Mouse (Mus musculus) neural tube, embryonic 13.5 days (tissue): ENCODE measurements around the gene Sorcs1. TPM values are rescaled to one million over a fixed set of nuclear protein-coding genes. Genes with fewer than 3 reads are reported as not detected.

Source experiments
- ATAC-seq: fragments of 200-750 bp; cut with Nextera tagmentation; 2 replicates; pipeline ENCODE4 v1.8.0; 2017; ENCODE audit warnings: low read depth, mild to moderate bottlenecking, moderate TSS enrichment, moderate library complexity
- H3K27ac ChIP-seq: fragments of 300-500 bp; sonication (generic); replicated peaks from 2 replicates; pipeline ENCODE4 v1.5.1; 2015; ENCODE audit warnings: moderate library complexity, mild to moderate bottlenecking, inconsistent platforms
- H3K27me3 ChIP-seq: fragments of 300-500 bp; sonication (generic); 2 replicates; pipeline ENCODE4 v1.6.1; 2015; ENCODE audit warnings: mild to moderate bottlenecking, inconsistent platforms
- H3K36me3 ChIP-seq: fragments of 300-500 bp; sonication (generic); 2 replicates; pipeline ENCODE4 v1.6.1; 2015; ENCODE audit warnings: mild to moderate bottlenecking, inconsistent platforms
- H3K4me1 ChIP-seq: fragments of 300-500 bp; sonication (generic); replicated peaks from 2 replicates; pipeline ENCODE4 v1.6.1; 2015; ENCODE audit warnings: inconsistent platforms
- H3K4me2 ChIP-seq: fragments of 300-500 bp; sonication (generic); 2 replicates; pipeline ENCODE4 v1.6.1; 2015; ENCODE audit warnings: inconsistent platforms, mild to moderate bottlenecking, moderate library complexity
- H3K4me3 ChIP-seq: fragments of 300-500 bp; sonication (generic); 2 replicates; pipeline ENCODE4 v1.5.1; 2015; ENCODE audit warnings: mild to moderate bottlenecking, inconsistent platforms
- H3K9ac ChIP-seq: fragments of 300-500 bp; sonication (generic); 2 replicates; pipeline ENCODE4 v1.6.1; 2015; ENCODE audit warnings: moderate library complexity, mild to moderate bottlenecking, inconsistent platforms
- H3K9me3 ChIP-seq: fragments of 300-500 bp; sonication (generic); 2 replicates; pipeline ENCODE4 v1.6.1; 2016; ENCODE audit warnings: inconsistent platforms
- WGBS: fragments of 180-500 bp; shearing (Covaris S2); methylation state at CpG from one replicate; pipeline ENCODE4 v1.1.7; 2015; 5-methylcytosine and 5-hydroxymethylcytosine counted together
- polyA plus RNA-seq: library from polyadenylated mRNA; unstranded; fragments of >200 nt; fragmentation: Nextera tagmentation; extraction: Ambion mirVana; gene quantifications from 2 replicates; pipeline ENCODE4 v1.2.1, GENCODE M21; 2015

Sorcs1 gene
- 11.3 and 11.9 TPM in 2 replicates for polyA plus RNA-seq

DNA sequence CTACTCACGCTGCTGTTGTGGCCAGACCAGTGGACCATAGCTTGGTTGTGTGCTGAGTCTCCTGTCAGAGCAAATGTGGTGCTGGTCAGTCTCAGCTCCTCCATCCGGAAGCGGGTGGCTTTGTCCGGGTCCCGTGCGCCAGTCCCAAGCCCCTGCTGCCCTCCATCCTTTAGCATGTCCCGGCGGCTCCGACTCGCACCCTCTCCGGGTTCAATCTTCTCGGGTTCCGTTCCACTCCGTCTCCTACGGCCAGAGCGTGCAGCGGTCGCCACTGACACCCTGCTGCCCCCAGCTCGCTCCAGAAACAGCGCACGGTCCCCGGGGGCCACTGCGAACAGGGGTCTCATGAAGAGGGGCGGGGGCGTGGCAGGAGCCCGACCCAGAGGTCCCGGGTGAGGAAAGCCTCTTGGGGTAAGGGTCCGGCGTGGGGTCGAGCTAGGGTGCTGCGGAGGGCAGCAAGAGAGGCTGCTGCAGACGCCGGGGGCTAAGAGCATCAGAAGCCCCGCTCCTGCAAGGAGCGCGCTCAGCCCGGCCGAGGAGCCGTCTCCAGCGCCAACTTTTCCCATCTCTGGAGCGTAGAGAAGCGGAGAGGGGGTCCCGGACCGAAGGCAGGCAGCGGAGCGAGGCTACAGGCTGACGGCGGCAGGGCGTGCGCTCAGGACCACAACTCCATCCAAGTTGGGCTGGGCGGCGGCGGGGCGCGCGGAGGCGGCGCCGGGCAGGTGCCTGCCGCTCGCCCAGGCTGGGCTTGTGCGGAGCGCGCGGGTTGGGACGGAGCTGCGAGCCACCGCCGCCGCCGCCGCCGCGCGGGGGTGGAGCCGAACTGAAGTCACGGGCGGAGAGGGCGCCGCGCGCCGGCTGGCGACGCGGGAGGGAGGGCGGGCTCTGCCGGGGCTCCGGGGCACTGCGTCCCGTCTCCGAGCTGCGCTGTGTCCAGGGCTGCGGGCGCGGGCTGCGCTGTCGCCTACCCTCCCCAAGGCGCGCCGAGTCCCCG, at the start of gene Sorcs1:
TSS of gene Sorcs1 (minus strand) at position 744 of the 994 bp plus-strand sequence.
- peak within 1 kb of the TSS; percentile 99 for H3K4me2 ChIP-seq
- H3K9ac ChIP-seq: peak within 1 kb of the TSS; percentile 82
- H3K4me1 ChIP-seq: peaks cover 26% of the 10 kb centered on the region; the same call in 1 of the 2 replicates
- H3K27me3 ChIP-seq: peaks cover 17% of the 10 kb centered on the region
- H3K9me3 ChIP-seq: no peaks in the 10 kb centered on the region
- WGBS: under 1% methylated on average over 88 of the region's 102 CpGs
- peak within 1 kb of the TSS; percentile 77 for H3K27ac ChIP-seq
- H3K4me3 ChIP-seq: peak within 1 kb of the TSS; percentile 87
- peak; percentile 95 for ATAC-seq
- H3K36me3 ChIP-seq: no peaks in the 10 kb centered on the region

DNA sequence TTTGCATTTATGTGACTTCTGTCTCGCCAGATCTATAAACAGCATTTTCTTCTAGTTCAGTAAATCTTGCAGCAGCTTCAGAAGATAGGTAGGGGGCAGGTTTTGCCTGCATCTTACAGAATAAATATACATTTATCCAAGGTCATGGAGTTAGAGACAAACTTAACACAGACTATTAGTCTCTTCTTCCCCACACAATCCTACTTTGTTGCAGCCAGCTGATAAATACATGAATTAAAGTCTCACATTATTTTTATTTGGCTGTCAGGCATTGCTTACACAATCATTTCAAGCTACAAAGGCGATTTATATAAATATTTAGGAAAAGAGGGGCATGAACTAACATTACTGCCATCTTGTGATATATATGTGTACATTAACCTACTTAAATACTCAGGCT, 4.8 kb upstream of the Sorcs1 start:
- Histone ChIP-seq H3K4me3 (no peak overlapping the region), H3K4me2 (no peak overlapping the region), H3K36me3 (no peaks in the 10 kb centered on the region), H3K4me1 (peaks cover 9% of the 10 kb centered on the region; the same call in 1 of the 2 replicates), H3K27ac (no peak overlapping the region), H3K9me3 (no peaks in the 10 kb centered on the region), H3K9ac (no peak overlapping the region), H3K27me3 (0 out of 2 replicates have a peak, but pooled peaks cover 4% of the 10 kb centered on the region)
- ATAC-seq: no peak
- WGBS: 75% methylated on average over 2 of the region's 2 CpGs

DNA sequence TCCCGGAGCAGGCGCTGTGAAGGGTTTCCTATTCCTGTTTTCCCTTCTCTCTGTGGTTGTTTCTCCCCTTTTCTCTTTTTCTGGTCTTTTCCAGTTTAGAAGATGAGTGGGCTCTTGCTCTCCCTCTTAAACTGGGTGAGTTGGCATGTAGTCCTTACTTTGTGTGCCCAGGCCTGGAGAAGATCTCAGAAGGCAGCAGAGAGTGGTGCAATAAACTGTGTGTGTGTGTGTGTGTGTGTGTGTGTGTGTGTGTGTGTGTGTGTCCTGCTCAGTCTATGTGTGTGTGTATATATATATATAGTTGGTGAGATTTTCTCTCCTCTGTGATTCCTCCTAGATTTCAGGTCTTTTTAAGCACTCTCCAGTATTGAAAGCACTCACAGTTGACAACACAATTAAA, 500 bp upstream of the Sorcs1 start:
- peak overlapping the region; percentile 99 for H3K4me2 ChIP-seq
- WGBS: 0% methylated on average over 2 of the region's 2 CpGs

DNA sequence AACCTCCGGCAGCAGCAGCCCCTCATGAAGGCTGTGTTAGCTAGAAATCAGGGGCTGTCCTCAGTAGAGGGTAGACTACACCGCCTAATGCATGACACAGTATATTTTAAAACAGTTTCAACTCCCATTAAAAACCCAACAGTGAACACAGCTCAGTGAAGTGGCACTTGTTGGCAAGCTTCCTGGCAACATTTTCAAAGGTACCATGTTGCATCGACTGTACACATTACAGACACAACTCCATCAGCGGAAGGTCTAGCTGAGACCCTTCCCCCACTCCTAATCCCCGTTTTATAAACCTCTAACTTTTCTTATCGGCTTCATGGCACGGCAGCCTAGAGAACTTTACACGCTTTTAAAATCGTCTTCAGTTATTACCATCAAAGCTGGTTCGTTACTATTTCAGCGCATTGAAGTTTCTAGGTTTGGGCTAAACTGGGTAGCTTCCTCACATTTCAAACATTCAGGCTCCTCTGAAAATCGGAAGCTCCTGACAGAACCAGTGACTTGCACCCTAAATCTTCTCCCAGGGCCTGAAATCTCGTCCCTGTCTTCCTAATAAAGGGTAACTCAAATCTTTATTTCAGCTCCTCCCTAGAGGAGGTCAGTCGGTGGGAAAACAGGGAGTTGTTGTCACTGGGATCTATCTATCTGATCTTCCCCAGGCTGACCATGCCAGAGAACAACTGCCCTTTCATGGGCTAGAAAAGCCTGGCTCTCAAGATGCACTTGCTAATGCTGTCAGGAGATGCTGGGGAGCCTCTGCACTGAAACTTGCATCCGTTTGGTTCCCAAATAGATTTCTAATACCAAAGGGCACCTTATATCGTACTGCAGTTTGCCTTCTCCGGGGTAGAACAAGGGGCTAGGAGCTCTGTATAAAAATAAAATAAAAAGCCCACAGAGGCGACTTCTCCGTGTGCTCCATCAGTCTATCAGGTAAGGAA, 1.6 kb downstream of the Sorcs1 start:
- ATAC-seq: no peak
- 0 out of 2 replicates have a peak overlapping the region, but pooled peaks have one; percentile 77 for H3K27ac ChIP-seq

More for the DNA sequence above, 500 bp upstream of the Sorcs1 start:
- Histone ChIP-seq H3K27me3 (peaks cover 17% of the 10 kb centered on the region), H3K36me3 (no peaks in the 10 kb centered on the region), H3K4me1 (peaks cover 26% of the 10 kb centered on the region; the same call in 1 of the 2 replicates), H3K27ac (peak overlapping the region; percentile 77), H3K9ac (peak overlapping the region; percentile 82), H3K9me3 (no peaks in the 10 kb centered on the region), H3K4me3 (peak overlapping the region; percentile 87)
- peak; percentile 59 for ATAC-seq

DNA sequence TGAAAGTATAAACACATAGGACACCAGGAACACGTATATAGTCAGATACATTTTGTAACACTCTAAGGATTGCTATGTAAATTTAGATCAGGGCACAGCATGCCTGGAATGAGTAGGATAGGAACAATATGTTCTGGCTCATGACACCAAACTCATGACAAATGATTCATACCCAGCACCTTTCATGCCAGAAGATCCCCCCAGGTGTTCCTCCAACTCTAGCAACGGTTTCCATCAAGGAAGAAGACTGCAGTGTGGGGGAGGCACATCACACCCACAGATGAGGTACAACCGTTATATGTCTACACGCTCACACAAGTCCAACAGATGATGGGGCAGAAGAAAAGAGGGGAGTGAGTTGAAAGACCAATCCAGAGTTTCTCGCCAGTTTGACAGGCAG, 3.5 kb downstream of the Sorcs1 start:
- WGBS: 85% methylated on average over 5 of the region's 5 CpGs
- Histone ChIP-seq H3K9me3 (no peaks in the 10 kb centered on the region), H3K27ac (no peak overlapping the region), H3K9ac (no peak overlapping the region), H3K4me3 (no peak overlapping the region), H3K36me3 (no peaks in the 10 kb centered on the region), H3K4me2 (peak overlapping the region; percentile 99), H3K27me3 (peaks cover 13% of the 10 kb centered on the region), H3K4me1 (peaks cover 26% of the 10 kb centered on the region; the same call in 1 of the 2 replicates)
- no peak for ATAC-seq

More for the DNA sequence above, 1.6 kb downstream of the Sorcs1 start:
- peaks cover 17% of the 10 kb centered on the region for H3K27me3 ChIP-seq
- H3K4me1 ChIP-seq: peaks cover 26% of the 10 kb centered on the region; the same call in 1 of the 2 replicates
- H3K36me3 ChIP-seq: no peaks in the 10 kb centered on the region
- WGBS: 38% methylated on average over 19 of the region's 19 CpGs
- peak overlapping the region; percentile 82 for H3K9ac ChIP-seq
- H3K9me3 ChIP-seq: no peaks in the 10 kb centered on the region
- H3K4me3 ChIP-seq: peak overlapping the region; percentile 87
- peak overlapping the region; percentile 99 for H3K4me2 ChIP-seq

DNA sequence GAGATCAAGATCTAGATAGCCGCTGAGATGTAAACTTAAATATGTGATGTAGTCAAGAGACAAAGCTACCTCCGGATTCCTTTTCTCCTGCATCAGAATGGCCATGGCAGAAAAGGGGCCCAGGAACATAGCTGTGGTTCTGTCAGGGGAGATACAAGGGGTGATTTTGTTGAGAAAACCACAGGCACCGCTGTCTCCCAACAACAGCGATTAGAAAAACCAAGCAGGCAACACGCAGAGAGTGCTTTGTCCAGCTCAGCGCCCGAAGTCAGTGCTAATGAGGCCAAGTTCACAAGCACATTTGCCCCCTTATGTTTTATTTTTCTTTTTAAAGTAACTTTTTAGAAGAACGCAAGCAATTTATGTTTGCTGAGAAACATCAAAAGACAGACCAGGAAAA, 10.9 kb downstream of the Sorcs1 start:
- no peaks in the 10 kb centered on the region for H3K27me3 ChIP-seq
- no peak overlapping the region for H3K4me2 ChIP-seq
- H3K9ac ChIP-seq: no peak overlapping the region
- H3K9me3 ChIP-seq: no peaks in the 10 kb centered on the region
- 55% methylated on average over 8 of the region's 8 CpGs for WGBS
- no peaks in the 10 kb centered on the region for H3K4me1 ChIP-seq
- H3K36me3 ChIP-seq: no peaks in the 10 kb centered on the region
- H3K4me3 ChIP-seq: no peak overlapping the region
- H3K27ac ChIP-seq: no peak overlapping the region
- no peak for ATAC-seq

DNA sequence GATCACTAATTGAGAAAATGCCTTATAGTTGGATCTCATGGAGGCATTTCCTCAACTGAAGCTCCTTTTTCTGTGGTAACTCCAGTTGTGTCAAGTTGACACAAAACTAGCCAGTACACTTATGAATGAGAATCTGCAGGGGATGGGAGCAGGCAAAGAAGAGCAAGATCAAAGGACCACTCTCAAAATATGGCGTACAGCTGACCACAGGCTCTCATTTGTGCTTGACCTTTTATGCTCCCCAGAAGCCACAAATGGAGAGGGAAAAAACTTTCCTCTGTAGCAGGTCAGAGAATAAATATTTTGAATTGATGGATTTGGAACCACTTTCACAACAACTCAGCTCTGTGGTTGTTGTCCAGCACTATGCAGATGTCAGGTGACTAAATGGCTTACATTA, 14.1 kb downstream of the Sorcs1 start:
- no peak overlapping the region for H3K27ac ChIP-seq
- 59% methylated on average over 1 of the region's 1 CpGs for WGBS

DNA sequence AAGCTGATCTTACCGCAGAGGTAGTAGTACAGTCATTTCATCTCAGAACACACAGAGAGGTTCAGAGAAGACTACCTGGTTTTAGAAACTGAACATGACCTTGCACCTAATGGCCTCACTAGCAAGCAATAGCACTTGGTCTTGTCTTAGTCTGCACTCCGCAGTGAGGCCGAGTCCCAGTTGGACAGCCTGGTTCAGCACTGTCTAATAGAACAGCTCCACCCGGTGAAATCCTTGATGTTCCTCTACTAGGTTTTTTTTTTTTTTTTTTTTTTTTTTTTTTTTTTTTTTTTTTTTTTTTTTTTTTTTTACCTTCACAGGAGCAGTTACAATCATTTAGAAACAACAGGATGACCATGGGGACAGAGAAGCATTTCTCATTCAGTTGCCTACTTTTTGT, 19.3 kb downstream of the Sorcs1 start:
- Histone ChIP-seq H3K9me3 (no peaks in the 10 kb centered on the region), H3K4me3 (no peak overlapping the region), H3K27me3 (no peaks in the 10 kb centered on the region), H3K36me3 (no peaks in the 10 kb centered on the region), H3K27ac (no peak overlapping the region), H3K9ac (no peak overlapping the region), H3K4me1 (no peaks in the 10 kb centered on the region), H3K4me2 (no peak overlapping the region)
- 86% methylated on average over 4 of the region's 4 CpGs for WGBS
- no peak for ATAC-seq

More for the DNA sequence above, 14.1 kb downstream of the Sorcs1 start:
- Histone ChIP-seq H3K9ac (no peak overlapping the region), H3K4me1 (no peaks in the 10 kb centered on the region), H3K9me3 (no peaks in the 10 kb centered on the region), H3K36me3 (no peaks in the 10 kb centered on the region), H3K4me3 (no peak overlapping the region), H3K27me3 (no peaks in the 10 kb centered on the region), H3K4me2 (no peak overlapping the region)
- ATAC-seq: no peak

DNA sequence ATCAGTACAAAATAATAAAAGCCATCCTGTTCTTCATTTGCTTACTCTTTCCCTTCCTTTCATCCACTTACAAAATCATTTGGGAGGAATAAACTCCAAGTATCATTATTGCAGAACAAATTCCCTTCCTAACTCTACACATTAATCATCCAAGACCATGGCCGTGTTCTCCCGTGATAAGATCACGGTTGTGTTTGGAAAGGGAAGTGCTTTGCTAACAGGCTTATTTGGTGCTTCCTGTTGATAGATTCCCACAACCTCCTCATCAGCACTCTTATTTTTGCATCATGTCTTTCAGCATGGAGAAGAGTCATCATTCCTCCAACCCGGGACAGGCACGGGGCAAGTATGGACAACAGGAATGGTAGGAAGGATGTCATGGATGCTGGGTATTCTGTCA, 25.7 kb downstream of the Sorcs1 start:
- H3K4me2 ChIP-seq: no peak overlapping the region
- H3K36me3 ChIP-seq: no peaks in the 10 kb centered on the region
- ATAC-seq: no peak
- H3K27me3 ChIP-seq: no peaks in the 10 kb centered on the region
- 82% methylated on average over 5 of the region's 5 CpGs for WGBS
- H3K4me1 ChIP-seq: 0 out of 2 replicates have a peak, but pooled peaks cover 3% of the 10 kb centered on the region
- no peak overlapping the region for H3K9ac ChIP-seq
- no peak overlapping the region for H3K4me3 ChIP-seq
- H3K9me3 ChIP-seq: no peaks in the 10 kb centered on the region
- H3K27ac ChIP-seq: no peak overlapping the region

DNA sequence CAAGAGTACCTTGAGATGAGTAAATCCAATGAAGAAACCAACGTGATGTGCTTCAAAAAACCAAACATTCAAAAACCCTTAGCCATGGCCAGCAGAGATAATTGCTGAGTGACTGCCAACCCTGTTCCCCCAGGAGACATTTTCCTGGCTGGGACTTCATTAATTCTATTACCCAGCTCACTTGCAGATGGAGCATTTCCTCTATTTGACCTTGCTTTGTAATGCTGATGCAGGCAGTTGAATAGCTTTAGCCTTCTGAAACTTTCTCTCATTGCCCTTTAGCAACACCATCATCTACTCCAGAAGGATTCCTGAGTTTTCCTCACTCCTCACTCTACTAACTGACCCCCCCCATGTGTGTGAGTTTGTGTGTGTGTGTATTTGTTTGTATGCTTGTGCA, 34.6 kb downstream of the Sorcs1 start:
- no peak overlapping the region for H3K27ac ChIP-seq
- no peak overlapping the region for H3K4me2 ChIP-seq
- no peaks in the 10 kb centered on the region for H3K36me3 ChIP-seq
- no peaks in the 10 kb centered on the region for H3K27me3 ChIP-seq
- ATAC-seq: no peak
- 28% methylated on average over 1 of the region's 1 CpGs for WGBS
- H3K9ac ChIP-seq: no peak overlapping the region
- H3K9me3 ChIP-seq: no peaks in the 10 kb centered on the region
- no peak overlapping the region for H3K4me3 ChIP-seq
- peaks cover 11% of the 10 kb centered on the region for H3K4me1 ChIP-seq

DNA sequence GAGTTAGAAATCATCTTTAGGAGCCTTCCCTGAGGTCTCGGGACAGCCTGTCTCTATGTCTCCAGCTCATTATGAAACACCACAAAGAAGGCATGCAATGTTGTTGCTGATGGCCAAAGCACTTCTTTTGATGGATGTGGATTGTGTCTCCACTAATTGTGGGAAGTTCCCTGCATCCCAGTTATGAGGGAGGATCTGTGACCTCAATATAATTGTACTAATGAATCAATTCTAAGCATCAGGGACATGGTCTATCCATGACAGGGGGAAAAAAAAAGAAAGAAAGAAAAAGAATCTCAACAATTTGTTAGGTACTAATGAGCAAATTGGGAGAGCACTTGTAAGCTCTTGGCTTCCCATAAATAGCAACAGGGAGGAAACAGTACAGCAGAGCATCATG, 36.3 kb downstream of the Sorcs1 start:
- ATAC-seq: no peak
- no peak overlapping the region for H3K4me2 ChIP-seq
- H3K4me3 ChIP-seq: no peak overlapping the region
- H3K9ac ChIP-seq: no peak overlapping the region
- H3K4me1 ChIP-seq: peaks cover 11% of the 10 kb centered on the region
- H3K36me3 ChIP-seq: no peaks in the 10 kb centered on the region
- 65% methylated on average over 1 of the region's 1 CpGs for WGBS
- no peaks in the 10 kb centered on the region for H3K27me3 ChIP-seq
- H3K9me3 ChIP-seq: no peaks in the 10 kb centered on the region
- no peak overlapping the region for H3K27ac ChIP-seq
